Mouse (Mus musculus) small intestine, adult 10 weeks (tissue): ENCODE data around the gene Kbtbd3. TPM values are rescaled to one million over a fixed set of nuclear protein-coding genes. Genes with fewer than 3 reads are reported as not detected.

Experiments used
- polyA plus RNA-seq: library from polyadenylated mRNA; stranded (reverse); fragments of 350-450 nt; fragmentation: Illumina TruSeq; extraction: RNeasy Lipid Tissue Mini Kit (QIAGEN cat#74804); gene quantifications from one replicate; pipeline ENCODE4 v1.2.3, GENCODE M21; 2014; ENCODE audit warnings: low replicate concordance

The Kbtbd3 gene
- 8.4 TPM for polyA plus RNA-seq

DNA sequence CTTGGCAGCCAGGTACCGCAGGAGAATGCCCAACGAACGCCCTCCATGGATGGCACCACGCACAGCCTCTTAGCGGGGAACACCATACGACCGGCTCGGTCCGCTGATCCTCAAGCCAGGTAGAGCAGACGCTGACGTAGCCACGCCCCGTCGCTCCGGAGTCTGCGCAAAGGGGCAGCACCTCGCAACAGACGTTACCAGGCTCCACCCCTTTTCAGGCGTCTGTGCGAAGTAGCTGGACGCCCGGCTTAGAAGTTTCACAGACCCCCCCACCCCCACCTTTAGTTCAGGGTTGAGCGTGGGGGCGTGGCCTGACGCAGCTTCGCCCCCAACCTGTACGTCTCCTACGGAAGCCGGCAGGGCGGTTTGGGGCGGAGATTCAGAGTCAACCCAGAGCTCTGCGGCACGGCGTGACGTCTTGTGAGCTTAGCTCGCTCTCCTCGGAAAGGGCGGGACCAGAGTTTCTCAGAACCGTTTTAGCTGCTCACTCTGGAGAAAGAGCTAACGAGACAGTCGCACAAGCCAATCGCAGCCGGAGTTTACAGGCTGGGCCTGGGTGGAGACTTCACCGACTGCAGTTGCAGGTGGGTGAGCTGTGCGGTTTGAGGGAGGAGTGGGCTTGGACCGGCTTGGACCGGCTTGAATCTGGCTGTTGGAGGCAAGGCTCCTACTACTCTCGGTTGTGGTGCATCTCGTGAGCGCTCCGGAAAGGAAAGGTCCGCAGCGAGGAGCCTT lies at the start of gene Kbtbd3, which contains the start of gene Aasdhppt:
Kbtbd3 (plus strand) TSS at position 483 of the 735 bp plus-strand sequence.
Aasdhppt (minus strand) TSS at position 121 of the 735 bp plus-strand sequence.

DNA sequence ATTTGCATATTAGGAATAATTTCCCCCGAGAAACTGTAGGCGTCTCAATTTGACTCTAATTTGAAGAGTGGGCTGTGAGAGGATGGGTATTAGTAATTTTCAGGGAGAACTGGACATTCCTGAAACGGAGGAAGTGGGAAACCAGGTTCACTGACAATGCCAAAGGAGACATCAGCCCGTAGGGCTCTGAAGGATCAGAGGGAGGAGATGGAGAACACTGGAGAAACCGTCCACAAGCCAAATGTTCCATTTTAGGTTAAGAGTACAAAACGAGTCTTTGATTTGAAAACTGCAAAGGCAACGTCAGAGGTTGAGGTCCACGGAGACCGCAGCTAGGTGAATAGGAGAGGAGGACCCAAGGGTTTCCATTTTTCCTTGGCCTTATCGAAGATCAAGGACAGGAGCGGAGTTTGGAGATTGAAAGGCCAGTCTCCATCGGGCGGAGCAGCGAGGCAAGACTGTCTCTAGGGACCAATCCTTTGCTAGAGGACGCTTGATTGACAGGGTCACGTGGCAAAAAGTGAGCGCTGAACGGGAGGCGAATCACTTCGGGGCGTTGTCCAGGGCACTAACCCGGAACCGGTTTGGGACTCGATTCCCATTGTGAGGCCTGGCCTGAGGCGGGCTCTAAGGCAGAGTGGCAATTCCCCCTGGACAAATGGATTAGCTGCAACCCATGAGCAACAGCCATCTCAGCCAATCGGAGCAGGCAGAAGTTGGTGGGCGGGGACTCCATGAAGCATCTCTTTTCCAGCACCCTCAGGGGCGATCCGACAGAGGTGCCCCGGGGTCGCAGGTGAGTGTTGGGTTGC lies 66.4 kb downstream of the Kbtbd3 start, which contains the start of gene Msantd4:
Msantd4 (plus strand) TSS at position 735 of the 812 bp plus-strand sequence.

Other genes starting within 250 kb of the Kbtbd3 start
- 49.0 TPM for gene Aasdhppt, start 362 bp upstream of the Kbtbd3 start, polyA plus RNA-seq
- 78.6 TPM for gene Msantd4, start 66.7 kb downstream of the Kbtbd3 start, polyA plus RNA-seq